Mouse (Mus musculus) brain, embryonic 14.5 days (tissue): ENCODE measurements at regions not wholly inside any gene's neighbourhood (a gene's known extent, or its start where the extent isn't known, plus 50 kb on each side); places are given as distances from the start of the nearest gene placed in this dataset.

ENCODE experiments used
- DNase-seq: peaks from one replicate; pipeline ENCODE4 v3.0.0-alpha.2; 2011; ENCODE audit warnings: low read depth
- CTCF ChIP-seq: fragments of 200-500 bp; IDR thresholded peaks from 2 replicates; pipeline ENCODE4 v1.5.1; 2012; ENCODE audit warnings: inconsistent platforms, mild to moderate bottlenecking, moderate library complexity, borderline replicate concordance; ENCODE audit not compliant: insufficient read depth, insufficient read length; ENCODE audit errors: extremely low read depth
- POLR2A ChIP-seq: fragments of 200-500 bp; IDR thresholded peaks from 2 replicates; pipeline ENCODE4 v1.6.1; 2012; ENCODE audit warnings: mild to moderate bottlenecking, inconsistent platforms, borderline replicate concordance; ENCODE audit not compliant: poor library complexity, insufficient read depth, insufficient read length, severe bottlenecking; ENCODE audit errors: extremely low read depth

- peak; percentile 58 for DNase-seq
Observed at GRCm38 (mm10) chr15:53009337-53009736, 875.4 kb upstream of the Gm7489 start.

More at GRCm38 (mm10) chr15:53009337-53009736, 875.4 kb upstream of the Gm7489 start:
- TF ChIP-seq CTCF (no peak), POLR2A (no peak)
